Mouse (Mus musculus) embryonic facial prominence, embryonic 15.5 days (tissue): ENCODE measurements around the gene Dhx35. TPM values are rescaled to one million over a fixed set of nuclear protein-coding genes. Genes with fewer than 3 reads are reported as not detected.

ENCODE experiments used
- ATAC-seq: fragments of 200-750 bp; cut with Nextera tagmentation; 2 replicates; pipeline ENCODE4 v1.8.0; 2017; ENCODE audit warnings: low read depth, moderate TSS enrichment; ENCODE audit not compliant: insufficient number of reproducible peaks, low FRiP score, low TSS enrichment
- H3K27ac ChIP-seq: fragments of 300-500 bp; sonication (generic); replicated peaks from 2 replicates; pipeline ENCODE4 v1.5.1; 2015; ENCODE audit warnings: mild to moderate bottlenecking, inconsistent platforms
- H3K27me3 ChIP-seq: fragments of 300-500 bp; sonication (generic); 2 replicates; pipeline ENCODE4 v1.6.1; 2015; ENCODE audit warnings: inconsistent platforms
- H3K36me3 ChIP-seq: fragments of 300-500 bp; sonication (generic); 2 replicates; pipeline ENCODE4 v1.6.1; 2015; ENCODE audit warnings: mild to moderate bottlenecking, inconsistent platforms
- H3K4me1 ChIP-seq: fragments of 300-500 bp; sonication (generic); 2 replicates; pipeline ENCODE4 v1.6.1; 2015; ENCODE audit warnings: inconsistent platforms
- H3K4me2 ChIP-seq: fragments of 300-500 bp; sonication (generic); replicated peaks from 2 replicates; pipeline ENCODE4 v1.6.1; 2015; ENCODE audit warnings: mild to moderate bottlenecking, inconsistent platforms
- H3K4me3 ChIP-seq: fragments of 300-500 bp; sonication (generic); replicated peaks from 2 replicates; pipeline ENCODE4 v1.5.1; 2015; ENCODE audit warnings: mild to moderate bottlenecking, inconsistent platforms
- H3K9ac ChIP-seq: fragments of 300-500 bp; sonication (generic); 2 replicates; pipeline ENCODE4 v1.6.1; 2015; ENCODE audit warnings: inconsistent platforms
- H3K9me3 ChIP-seq: fragments of 300-500 bp; sonication (generic); replicated peaks from 2 replicates; pipeline ENCODE4 v1.6.1; 2016; ENCODE audit warnings: inconsistent platforms
- WGBS: fragments of 180-500 bp; shearing (Covaris S2); methylation state at CpG from one replicate; pipeline ENCODE4 v1.1.7; 2015; 5-methylcytosine and 5-hydroxymethylcytosine counted together
- polyA plus RNA-seq: library from polyadenylated mRNA; unstranded; fragments of >200 nt; fragmentation: Nextera tagmentation; extraction: Ambion mirVana; gene quantifications from 2 replicates; pipeline ENCODE4 v1.2.1, GENCODE M21; 2015

Gene Dhx35
- polyA plus RNA-seq, 1 experiment from 2014 or later = 12.5 TPM

GRCm38 (mm10) chr2:158803575-158803974, 9.0 kb downstream of the Dhx35 start:
- Histone ChIP-seq H3K27me3 (no peaks in the 10 kb centered on the region), H3K36me3 (peaks cover 35% of the 10 kb centered on the region; the same call in 1 of the 2 replicates), H3K9ac (no peak overlapping the region), H3K4me3 (no peak overlapping the region), H3K4me1 (0 out of 2 replicates have a peak, but pooled peaks cover 10% of the 10 kb centered on the region), H3K9me3 (no peaks in the 10 kb centered on the region), H3K4me2 (no peak overlapping the region), H3K27ac (no peak overlapping the region)
- WGBS = 89% methylated on average over 8 of the region's 8 CpGs
- no peak for ATAC-seq

GRCm38 (mm10) chr2:158815686-158816085, 21.1 kb downstream of the Dhx35 start:
- Histone ChIP-seq H3K36me3 (peaks cover 38% of the 10 kb centered on the region), H3K27ac (no peak overlapping the region), H3K27me3 (no peaks in the 10 kb centered on the region), H3K9me3 (no peaks in the 10 kb centered on the region), H3K4me2 (no peak overlapping the region), H3K4me3 (no peak overlapping the region), H3K4me1 (no peaks in the 10 kb centered on the region), H3K9ac (no peak overlapping the region)
- ATAC-seq = no peak

DNA sequence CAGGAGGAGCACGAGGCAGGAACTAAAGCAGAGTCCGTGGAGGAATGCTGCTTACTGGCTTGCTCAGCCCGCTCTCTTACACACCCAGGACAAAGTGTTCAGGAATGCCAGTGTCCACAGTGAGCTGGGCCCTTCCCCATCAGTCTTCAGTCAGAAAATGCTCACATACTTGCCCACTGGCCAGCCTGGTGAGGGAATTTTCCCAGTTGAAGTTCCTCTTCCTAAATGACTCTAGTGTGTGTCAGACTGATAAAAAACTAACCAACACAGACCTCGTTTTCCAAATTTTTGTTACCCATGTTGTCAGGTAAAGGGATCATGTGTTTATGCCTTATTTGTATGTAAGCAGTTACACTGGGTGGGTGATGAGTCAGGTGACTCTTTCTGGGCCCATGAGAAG, 21.6 kb downstream of the Dhx35 start:
- H3K4me3 ChIP-seq = no peak overlapping the region
- no peak overlapping the region for H3K4me2 ChIP-seq
- H3K4me1 ChIP-seq = no peaks in the 10 kb centered on the region
- no peak for ATAC-seq
- no peaks in the 10 kb centered on the region for H3K27me3 ChIP-seq
- WGBS = 81% methylated on average over 4 of the region's 4 CpGs
- no peaks in the 10 kb centered on the region for H3K9me3 ChIP-seq
- no peak overlapping the region for H3K27ac ChIP-seq
- H3K9ac ChIP-seq = no peak overlapping the region
- H3K36me3 ChIP-seq = peaks cover 38% of the 10 kb centered on the region

DNA sequence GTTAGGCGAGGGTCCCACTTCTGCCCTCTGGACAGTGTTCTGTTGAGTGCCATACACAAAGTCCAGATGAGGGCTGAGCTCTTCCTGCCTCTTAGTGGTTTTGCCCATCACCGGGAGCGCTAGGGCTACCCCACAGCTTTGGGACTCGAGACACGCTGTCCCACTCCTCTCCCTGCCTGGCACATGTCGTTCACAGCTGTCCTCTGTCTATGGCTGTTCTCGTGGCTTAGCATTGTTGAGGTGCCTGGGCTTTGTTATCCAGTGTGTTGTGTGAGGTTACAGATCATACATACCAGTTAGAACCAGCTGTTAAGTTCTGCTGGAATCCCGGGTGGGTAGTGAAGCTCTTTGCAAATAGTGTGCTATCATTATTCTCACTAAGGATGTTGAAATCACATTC, 23.1 kb downstream of the Dhx35 start:
- H3K36me3 ChIP-seq = peaks cover 36% of the 10 kb centered on the region
- no peak for ATAC-seq
- 83% methylated on average over 8 of the region's 8 CpGs for WGBS

DNA sequence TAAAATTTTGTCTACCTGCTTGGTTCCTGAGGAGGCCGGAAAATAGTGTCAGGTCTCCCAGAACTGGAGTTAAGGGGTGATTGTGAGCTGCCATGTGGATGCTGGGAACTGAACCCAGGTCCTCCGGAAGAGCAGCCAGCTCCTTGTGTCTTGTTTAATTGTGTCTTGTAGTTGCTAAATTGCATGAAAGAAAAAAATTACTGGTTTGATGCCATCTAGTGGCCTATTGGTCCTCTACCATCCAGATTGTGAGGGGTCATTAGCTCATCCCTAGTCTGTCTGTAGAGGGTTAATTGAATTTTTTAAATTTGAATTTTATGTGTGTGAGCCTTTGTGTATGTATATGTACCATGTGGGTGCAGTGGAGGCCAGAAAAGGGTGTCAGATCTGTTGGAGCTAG, 33.5 kb downstream of the Dhx35 start:
- Histone ChIP-seq H3K4me1 (0 out of 2 replicates have a peak, but pooled peaks cover 1% of the 10 kb centered on the region), H3K4me2 (no peak overlapping the region), H3K27ac (no peak overlapping the region), H3K4me3 (no peak overlapping the region), H3K36me3 (peaks cover 49% of the 10 kb centered on the region), H3K9me3 (no peaks in the 10 kb centered on the region), H3K27me3 (no peaks in the 10 kb centered on the region), H3K9ac (no peak overlapping the region)
- ATAC-seq = no peak
- 84% methylated on average over 2 of the region's 2 CpGs for WGBS

More for the DNA sequence above, 23.1 kb downstream of the Dhx35 start:
- Histone ChIP-seq H3K4me1 (no peaks in the 10 kb centered on the region), H3K9ac (no peak overlapping the region), H3K27me3 (no peaks in the 10 kb centered on the region), H3K27ac (no peak overlapping the region), H3K4me2 (no peak overlapping the region), H3K9me3 (no peaks in the 10 kb centered on the region), H3K4me3 (no peak overlapping the region)

- Histone ChIP-seq H3K9ac (no peak overlapping the region), H3K4me1 (0 out of 2 replicates have a peak, but pooled peaks cover 13% of the 10 kb centered on the region), H3K9me3 (no peaks in the 10 kb centered on the region), H3K4me2 (no peak overlapping the region), H3K27me3 (no peaks in the 10 kb centered on the region), H3K27ac (no peak overlapping the region), H3K36me3 (peaks cover 55% of the 10 kb centered on the region), H3K4me3 (no peak overlapping the region)
- 71% methylated on average over 6 of the region's 6 CpGs for WGBS
- no peak for ATAC-seq
Measured at GRCm38 (mm10) chr2:158829746-158830145, 35.1 kb downstream of the Dhx35 start.

DNA sequence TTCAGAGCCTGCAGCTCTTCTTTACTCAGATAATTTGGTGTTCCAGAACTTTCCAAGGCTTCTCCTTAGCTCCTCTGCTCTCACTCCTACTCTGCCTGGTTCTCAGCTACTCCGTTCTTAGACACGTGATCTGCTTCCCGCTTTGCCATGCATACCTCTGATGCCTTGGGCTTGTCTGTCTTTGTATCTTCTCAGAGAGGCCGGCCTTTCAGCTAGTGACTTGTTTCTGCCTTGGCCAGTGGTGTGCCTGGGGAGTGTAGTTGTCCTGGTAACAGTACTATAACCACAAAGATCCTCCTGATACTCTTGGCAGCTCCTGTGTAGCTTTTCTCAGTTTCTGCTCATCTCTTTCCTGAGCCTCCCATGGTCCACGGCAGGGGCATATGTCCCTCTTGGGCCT, 38.6 kb downstream of the Dhx35 start:
- H3K27ac ChIP-seq = no peak overlapping the region
- H3K4me3 ChIP-seq = no peak overlapping the region
- no peak overlapping the region for H3K4me2 ChIP-seq
- 0 out of 2 replicates have a peak, but pooled peaks cover 13% of the 10 kb centered on the region for H3K4me1 ChIP-seq
- no peaks in the 10 kb centered on the region for H3K27me3 ChIP-seq
- H3K9me3 ChIP-seq = no peaks in the 10 kb centered on the region
- H3K36me3 ChIP-seq = peaks cover 67% of the 10 kb centered on the region
- WGBS = 68% methylated on average over 5 of the region's 5 CpGs
- H3K9ac ChIP-seq = no peak overlapping the region
- no peak for ATAC-seq

DNA sequence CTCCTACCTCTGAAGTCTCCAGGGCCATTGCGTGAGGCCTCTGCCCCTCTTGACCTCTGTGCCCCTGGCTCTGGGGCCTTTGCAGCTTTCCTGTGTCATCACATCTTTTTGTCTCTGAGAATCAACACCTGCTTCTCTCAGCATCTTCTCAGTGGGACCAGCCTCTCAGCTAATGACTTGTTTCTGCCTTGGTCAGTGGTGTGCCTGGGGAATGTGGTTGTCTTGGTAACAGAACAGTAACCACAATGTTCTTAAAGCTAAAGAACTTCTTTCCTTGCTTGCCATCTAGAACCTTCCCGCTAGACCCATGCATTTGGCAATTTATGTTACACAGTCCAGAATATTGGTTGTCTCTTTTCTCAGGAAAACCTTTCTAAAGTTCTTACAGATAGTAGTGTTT, 39.0 kb downstream of the Dhx35 start:
- no peak for ATAC-seq
- peak overlapping the region; percentile 14; the same call in 1 of the 2 replicates for H3K27ac ChIP-seq
- H3K4me2 ChIP-seq = no peak overlapping the region
- 0 out of 2 replicates have a peak, but pooled peaks cover 13% of the 10 kb centered on the region for H3K4me1 ChIP-seq
- H3K36me3 ChIP-seq = peaks cover 67% of the 10 kb centered on the region
- no peak overlapping the region for H3K9ac ChIP-seq
- no peaks in the 10 kb centered on the region for H3K27me3 ChIP-seq
- no peak overlapping the region for H3K4me3 ChIP-seq
- WGBS = 86% methylated on average over 2 of the region's 2 CpGs
- no peaks in the 10 kb centered on the region for H3K9me3 ChIP-seq

- Histone ChIP-seq H3K36me3 (peaks cover 10% of the 10 kb centered on the region), H3K27me3 (no peaks in the 10 kb centered on the region), H3K4me2 (no peak overlapping the region), H3K4me3 (no peak overlapping the region), H3K27ac (peak overlapping the region; percentile 9), H3K9me3 (no peaks in the 10 kb centered on the region), H3K9ac (no peak overlapping the region), H3K4me1 (peaks cover 25% of the 10 kb centered on the region)
- ATAC-seq = no peak
- 46% methylated on average over 5 of the region's 5 CpGs for WGBS
Measured at GRCm38 (mm10) chr2:158843287-158843686, 48.7 kb downstream of the Dhx35 start.

DNA sequence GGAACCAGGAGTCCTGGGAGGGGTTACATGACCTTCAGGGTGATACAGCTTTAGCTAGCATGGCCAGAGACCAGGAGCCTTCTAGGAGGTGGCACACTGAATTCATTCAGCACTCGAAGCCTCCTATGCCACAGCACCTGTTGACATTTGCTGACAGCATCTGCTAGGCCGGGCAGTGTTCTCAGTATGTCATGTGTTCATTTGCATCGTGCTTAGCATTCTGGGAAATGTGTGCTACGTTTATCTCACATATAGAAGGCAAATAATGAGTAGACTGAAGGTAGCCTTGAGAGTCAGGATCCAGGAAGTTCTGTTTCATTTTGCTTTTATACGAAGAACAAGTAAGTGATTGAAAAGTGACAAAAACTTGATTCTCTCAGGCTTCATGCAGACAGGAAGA, 50.4 kb downstream of the Dhx35 start:
- no peak overlapping the region for H3K4me3 ChIP-seq
- H3K9me3 ChIP-seq = no peaks in the 10 kb centered on the region
- ATAC-seq = no peak
- 82% methylated on average over 5 of the region's 5 CpGs for WGBS
- peaks cover 22% of the 10 kb centered on the region for H3K4me1 ChIP-seq
- no peak overlapping the region for H3K9ac ChIP-seq
- peaks cover 18% of the 10 kb centered on the region for H3K36me3 ChIP-seq
- no peaks in the 10 kb centered on the region for H3K27me3 ChIP-seq
- no peak overlapping the region for H3K4me2 ChIP-seq
- H3K27ac ChIP-seq = no peak overlapping the region

DNA sequence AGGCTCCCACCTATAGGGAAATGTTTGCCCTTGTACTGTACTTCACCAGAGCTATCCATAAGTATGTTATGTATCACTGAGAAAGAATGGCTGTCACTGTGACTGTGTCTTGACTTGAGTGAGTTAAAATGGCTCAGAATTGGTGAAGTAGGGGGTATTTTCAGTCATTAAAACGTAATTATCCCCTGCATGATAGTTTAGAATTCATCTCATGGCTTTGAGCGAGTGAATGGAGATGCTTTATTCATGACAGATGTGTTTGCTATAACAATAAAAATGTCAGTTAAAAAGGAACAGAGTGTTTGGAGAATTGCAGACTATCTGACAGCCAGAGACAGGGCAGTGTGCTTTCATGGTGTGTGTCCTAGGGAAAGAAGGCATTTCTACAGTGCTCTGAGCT, 51.6 kb downstream of the Dhx35 start:
- 46% methylated on average over 2 of the region's 2 CpGs for WGBS
- no peak overlapping the region for H3K4me2 ChIP-seq

DNA sequence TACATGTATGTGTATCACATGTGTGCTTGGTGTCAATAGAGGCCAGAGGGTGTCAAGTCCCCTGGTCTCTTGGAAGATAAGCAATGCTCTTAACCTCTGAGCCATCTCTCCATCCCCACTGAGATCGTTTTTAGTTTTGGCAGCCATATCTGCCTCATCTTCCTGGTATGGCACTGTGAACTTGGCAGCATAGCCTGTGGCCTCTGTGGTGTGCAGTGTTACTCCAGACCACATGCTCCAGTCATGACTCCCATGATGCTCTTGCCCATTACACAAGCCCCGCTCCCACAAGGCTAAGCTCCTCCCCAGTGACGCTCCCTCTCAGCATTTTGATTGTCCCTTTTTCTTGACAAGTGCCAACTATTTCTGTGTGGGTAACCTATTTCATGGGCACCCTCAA, 53.4 kb downstream of the Dhx35 start:
- Histone ChIP-seq H3K9ac (no peak overlapping the region), H3K27ac (no peak overlapping the region), H3K4me3 (no peak overlapping the region), H3K4me1 (peaks cover 5% of the 10 kb centered on the region), H3K9me3 (no peaks in the 10 kb centered on the region), H3K4me2 (no peak overlapping the region), H3K36me3 (peaks cover 24% of the 10 kb centered on the region), H3K27me3 (no peaks in the 10 kb centered on the region)
- 87% methylated on average over 3 of the region's 3 CpGs for WGBS
- no peak for ATAC-seq

More for the DNA sequence above, 51.6 kb downstream of the Dhx35 start:
- ATAC-seq = no peak
- Histone ChIP-seq H3K9ac (no peak overlapping the region), H3K36me3 (peaks cover 18% of the 10 kb centered on the region), H3K4me3 (no peak overlapping the region), H3K27me3 (no peaks in the 10 kb centered on the region), H3K9me3 (no peaks in the 10 kb centered on the region), H3K4me1 (peaks cover 14% of the 10 kb centered on the region), H3K27ac (no peak overlapping the region)
